Mouse (Mus musculus) bone marrow, adult 2 months (tissue): ENCODE results near the gene Tas2r143. TPM values are rescaled to one million over a fixed set of nuclear protein-coding genes. Genes with fewer than 3 reads are reported as not detected.

Source experiments
- H3K27ac ChIP-seq: fragments of 200-500 bp; 2 replicates; pipeline ENCODE4 v1.5.1; 2012; ENCODE audit warnings: low read depth, mild to moderate bottlenecking, control low read depth, inconsistent platforms, low read length; ENCODE audit not compliant: control insufficient read depth, poor library complexity, insufficient read depth
- H3K4me1 ChIP-seq: fragments of 200-500 bp; 2 replicates; pipeline ENCODE4 v1.6.1; 2011; ENCODE audit warnings: low read length; ENCODE audit not compliant: control insufficient read depth, insufficient read depth
- H3K4me3 ChIP-seq: fragments of 200-500 bp; replicated peaks from 2 replicates; pipeline ENCODE3; 2011; ENCODE audit warnings: mild to moderate bottlenecking, low read depth, low read length, control low read depth; ENCODE audit not compliant: control insufficient read depth
- CTCF ChIP-seq: fragments of 200-500 bp; IDR thresholded peaks from 2 replicates; pipeline ENCODE4 v1.5.1; 2011; ENCODE audit warnings: low read length, control low read depth; ENCODE audit not compliant: control insufficient read depth, insufficient read depth
- POLR2A ChIP-seq: fragments of 200-500 bp; IDR thresholded peaks from 2 replicates; pipeline ENCODE4 v1.6.1; 2011; ENCODE audit warnings: low read depth, mild to moderate bottlenecking, control low read depth, low read length, borderline replicate concordance; ENCODE audit not compliant: control insufficient read depth
- WGBS: fragments of 180-500 bp; shearing (Covaris S2); methylation state at CpG from one replicate; pipeline ENCODE4 v1.1.7; 2018; 5-methylcytosine and 5-hydroxymethylcytosine counted together
- polyA plus RNA-seq: library from polyadenylated mRNA; stranded (reverse); fragments of >200 nt; gene quantifications from 2 replicates; pipeline ENCODE4 v1.2.4, GENCODE M21; 2011; ENCODE audit warnings: low replicate concordance; ENCODE audit not compliant: missing spikeins, insufficient read depth, insufficient read length

The Tas2r143 gene
- polyA plus RNA-seq, 1 experiment = not detected

GRCm38 (mm10) chr6:42397041-42397657 lies 2.9 kb upstream of the Tas2r143 start:
- Histone ChIP-seq H3K27ac (peak overlapping the region; percentile 63; the same call in 1 of the 2 replicates), H3K4me1 (peaks cover 5% of the 10 kb centered on the region), H3K4me3 (no peak overlapping the region)
- TF ChIP-seq CTCF (no peak), POLR2A (no peak)
- 9% methylated on average over 3 of the region's 3 CpGs for WGBS

DNA sequence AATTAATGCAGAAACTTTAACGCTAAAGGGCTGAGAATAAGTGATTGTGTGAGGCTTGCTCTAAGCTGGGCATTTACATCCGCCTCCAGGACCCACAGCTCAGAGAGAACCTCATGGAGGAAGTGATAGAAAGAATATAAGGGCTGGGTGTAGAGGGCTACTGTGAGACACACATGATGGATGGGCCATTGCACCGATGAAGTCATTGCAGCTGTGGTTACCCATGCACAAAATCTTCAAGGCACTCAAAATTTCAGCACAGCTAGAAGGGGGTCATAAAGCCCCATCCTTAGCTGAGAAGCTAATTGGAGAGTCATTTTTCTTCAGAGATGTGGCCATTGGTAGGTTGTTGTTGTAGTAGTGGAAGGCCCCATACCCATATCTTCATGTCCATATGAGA lies 1.8 kb upstream of the Tas2r143 start:
- Histone ChIP-seq H3K4me3 (no peak overlapping the region), H3K27ac (no peak overlapping the region), H3K4me1 (peaks cover 5% of the 10 kb centered on the region)
- TF ChIP-seq POLR2A (no peak), CTCF (no peak)
- 13% methylated on average over 3 of the region's 3 CpGs for WGBS

GRCm38 (mm10) chr6:42398998-42399397 lies 1.0 kb upstream of the Tas2r143 start:
- TF ChIP-seq POLR2A (no peak), CTCF (no peak)
- H3K27ac ChIP-seq = no peak overlapping the region
- peaks cover 5% of the 10 kb centered on the region for H3K4me1 ChIP-seq
- 94% methylated on average over 1 of the region's 1 CpGs for WGBS
- no peak overlapping the region for H3K4me3 ChIP-seq

- Histone ChIP-seq H3K27ac (no peak within 1 kb of the TSS), H3K4me3 (no peak within 1 kb of the TSS), H3K4me1 (no peaks in the 10 kb centered on the region)
- no peak for TF ChIP-seq POLR2A
- no peak for TF ChIP-seq CTCF
- 76% methylated on average over 2 of the region's 2 CpGs for WGBS
Measured at GRCm38 (mm10) chr6:42405134-42405533, 5.1 kb downstream of the Tas2r143 start, which contains the start of gene Tas2r135. Gene Tas2r135, plus strand, starts transcription at chr6:42405434.

- Histone ChIP-seq H3K4me3 (no peak overlapping the region), H3K27ac (no peak overlapping the region), H3K4me1 (no peaks in the 10 kb centered on the region; the same call in 1 of the 2 replicates)
- 47% methylated on average over 2 of the region's 2 CpGs for WGBS
- TF ChIP-seq POLR2A = no peak
- TF ChIP-seq CTCF = no peak
Measured at GRCm38 (mm10) chr6:42419443-42419842, 19.4 kb downstream of the Tas2r143 start.

- 7% methylated on average over 2 of the region's 2 CpGs for WGBS
- no peak overlapping the region for H3K27ac ChIP-seq
- TF ChIP-seq POLR2A = no peak
- TF ChIP-seq CTCF = no peak
- no peaks in the 10 kb centered on the region; the same call in 1 of the 2 replicates for H3K4me1 ChIP-seq
- no peak overlapping the region for H3K4me3 ChIP-seq
Measured at GRCm38 (mm10) chr6:42421439-42421838, 21.4 kb downstream of the Tas2r143 start.

DNA sequence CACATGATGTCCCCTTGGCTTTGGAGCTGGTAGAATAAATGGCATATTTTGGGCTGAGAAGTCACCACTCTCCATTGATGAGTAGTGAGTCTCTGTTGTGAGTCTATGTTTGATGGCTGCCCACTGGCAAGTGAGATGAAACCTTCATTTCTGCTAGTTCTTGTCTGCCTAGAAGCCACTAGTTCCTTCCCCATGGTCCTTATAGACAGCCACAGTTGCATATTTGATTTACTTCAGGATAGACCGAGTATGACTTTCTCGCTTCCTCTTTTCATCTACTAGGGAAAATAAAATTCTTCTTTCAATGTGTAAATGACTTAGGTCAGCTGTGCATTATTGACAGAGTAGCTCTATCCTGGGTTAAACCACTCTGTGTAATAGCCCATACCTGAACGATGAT lies 24.4 kb downstream of the Tas2r143 start:
- H3K27ac ChIP-seq = no peak overlapping the region
- 35% methylated on average over 3 of the region's 3 CpGs for WGBS
- TF ChIP-seq CTCF (no peak), POLR2A (no peak)

GRCm38 (mm10) chr6:42426337-42426736 lies 26.3 kb downstream of the Tas2r143 start:
- H3K27ac ChIP-seq = no peak overlapping the region
- TF ChIP-seq POLR2A (no peak), CTCF (no peak)
- no peaks in the 10 kb centered on the region for H3K4me1 ChIP-seq
- WGBS = 68% methylated on average over 4 of the region's 4 CpGs
- no peak overlapping the region for H3K4me3 ChIP-seq

More for the DNA sequence above, 24.4 kb downstream of the Tas2r143 start:
- H3K4me3 ChIP-seq = no peak overlapping the region
- no peaks in the 10 kb centered on the region; the same call in 1 of the 2 replicates for H3K4me1 ChIP-seq
